Mouse (Mus musculus): Measurements from ENCODE around the gene Bet1l.
A peak's percentile ranks its signal among the peaks of the same experiment; 100 is the strongest.

The Bet1l gene

GRCm38 (mm10) chr7:140858746-140859145, 1.4 kb upstream of the Bet1l start:
- DNase-seq (ENCODE audit: low read depth, low spot score): no peak

- DNase-seq (ENCODE audit: low read depth, low spot score): peak; percentile 66
Measured at GRCm38 (mm10) chr7:140856785-140857549, 410 bp downstream of the Bet1l start, which contains the start of gene Ric8a. TSS of gene Ric8a (plus strand) at chr7:140856957.

- DNase-seq (ENCODE audit: low read depth, low spot score): peak; percentile 91
Measured at GRCm38 (mm10) chr7:140855860-140856784, 1.3 kb downstream of the Bet1l start, which contains the start of gene Gm45785. TSS of gene Gm45785 (minus strand) at chr7:140856331.

GRCm38 (mm10) chr7:140855181-140855580, 2.2 kb downstream of the Bet1l start:
- no peak for DNase-seq (ENCODE audit: low read depth, low spot score)

GRCm38 (mm10) chr7:140854483-140854882, 2.9 kb downstream of the Bet1l start:
- no peak for DNase-seq (ENCODE audit: low read depth, low spot score)

- DNase-seq (ENCODE audit: low read depth, low spot score): no peak
Measured at GRCm38 (mm10) chr7:140853386-140853785, 4.0 kb downstream of the Bet1l start.

GRCm38 (mm10) chr7:140851916-140852315, 5.5 kb downstream of the Bet1l start:
- no peak for DNase-seq (ENCODE audit: low read depth, low spot score)

GRCm38 (mm10) chr7:140848591-140848990, 8.8 kb downstream of the Bet1l start:
- no peak for DNase-seq (ENCODE audit: low read depth, low spot score)

GRCm38 (mm10) chr7:140847755-140848580, 9.4 kb downstream of the Bet1l start, which contains the start of gene Odf3:
TSS of gene Odf3 (plus strand) at chr7:140847805.
- DNase-seq (ENCODE audit: low read depth, low spot score): no peak

GRCm38 (mm10) chr7:140846676-140847075, 10.7 kb downstream of the Bet1l start:
- no peak for DNase-seq (ENCODE audit: low read depth, low spot score)

- DNase-seq (ENCODE audit: low read depth, low spot score): no peak
Measured at GRCm38 (mm10) chr7:140845683-140846082, 11.7 kb downstream of the Bet1l start.

- peak; percentile 88 for DNase-seq (ENCODE audit: low read depth, low spot score)
Measured at GRCm38 (mm10) chr7:140844905-140845665, 12.3 kb downstream of the Bet1l start, which contains the start of gene Scgb1c1. TSS of gene Scgb1c1 (plus strand) at chr7:140845547.

- no peak for DNase-seq (ENCODE audit: low read depth, low spot score)
Measured at GRCm38 (mm10) chr7:140843806-140844205, 13.6 kb downstream of the Bet1l start.

- no peak for DNase-seq (ENCODE audit: low read depth, low spot score)
Measured at GRCm38 (mm10) chr7:140840750-140841735, 16.3 kb downstream of the Bet1l start.

- no peak for DNase-seq (ENCODE audit: low read depth, low spot score)
Measured at GRCm38 (mm10) chr7:140839556-140839955, 17.8 kb downstream of the Bet1l start.

GRCm38 (mm10) chr7:140836243-140837115, 20.9 kb downstream of the Bet1l start:
- DNase-seq (ENCODE audit: low read depth, low spot score): no peak

- no peak for DNase-seq (ENCODE audit: low read depth, low spot score)
Measured at GRCm38 (mm10) chr7:140835758-140836087, 21.7 kb downstream of the Bet1l start.

- no peak for DNase-seq (ENCODE audit: low read depth, low spot score)
Measured at GRCm38 (mm10) chr7:140834968-140835757, 22.2 kb downstream of the Bet1l start, which contains the start of gene Urah. TSS of gene Urah (plus strand) at chr7:140835018.

Measured in forelimb bud, embryonic 11.5 days (tissue).